8 mouse cellular contexts compared by ENCODE assay signal in genomic region chr11:103016930-103017329, GRCm38 (mm10). TPM values are rescaled to one million over a fixed set of nuclear protein-coding genes. Genes with fewer than 3 reads are reported as not detected.
DNase-seq lines count a peak whose midpoint lies in the region; ATAC-seq and TF ChIP-seq lines count a peak whose summit lies in the region.

No protein-coding gene starts in this region.

- 0% methylated on average over 36 of the region's 41 CpGs for WGBS in heart, embryonic 11.5 days (ENCODE audit: insufficient replicate concordance)
- under 1% methylated on average over 40 of the region's 41 CpGs for WGBS in kidney, embryonic 16.5 days
- WGBS in liver, adult 2 months: under 1% methylated on average over 40 of the region's 41 CpGs

- H3K4me2 ChIP-seq in heart, embryonic 11.5 days: peak overlapping the region; percentile 62
- H3K4me2 ChIP-seq in kidney, embryonic 16.5 days (replicated peaks; ENCODE audit: low read depth, low read length): peak overlapping the region; percentile 75
- peak overlapping the region; percentile 82 for H3K4me2 ChIP-seq in myocyte (ENCODE audit: low read depth)

- no peak for TF ChIP-seq CTCF in bone marrow macrophage, adult 2 months (IDR thresholded peaks at IDR 0.05; ENCODE audit: low read depth, low read length)
- TF ChIP-seq CTCF in embryonic fibroblast, embryonic 13.5 days (IDR thresholded peaks at IDR 0.05; ENCODE audit: borderline replicate concordance, insufficient read depth, low read length): no peak
- TF ChIP-seq CTCF in liver, adult 2 months (IDR thresholded peaks at IDR 0.05; ENCODE audit: low read depth, low read length): no peak

- peak overlapping the region; percentile 94 for H3K9ac ChIP-seq in heart, embryonic 11.5 days (ENCODE audit: low read depth, low read length)
- H3K9ac ChIP-seq in kidney, embryonic 16.5 days (replicated peaks; ENCODE audit: low read length): peak overlapping the region; percentile 96
- H3K9ac ChIP-seq in liver, adult 2 months (ENCODE audit: low read depth, low read length): peak overlapping the region; percentile 90

- no peak for TF ChIP-seq POLR2A in bone marrow macrophage, adult 2 months (IDR thresholded peaks at IDR 0.05; ENCODE audit: borderline replicate concordance, low read depth, low read length)
- peak; percentile 81 for TF ChIP-seq POLR2A in embryonic fibroblast, embryonic 13.5 days (IDR thresholded peaks at IDR 0.05; ENCODE audit: low read depth, low read length)
- TF ChIP-seq POLR2A in liver, adult 2 months (IDR thresholded peaks at IDR 0.05; ENCODE audit: extremely low read depth, insufficient read depth, low read length): peak; percentile 85
- TF ChIP-seq POLR2A in myocyte (IDR thresholded peaks at IDR 0.05; ENCODE audit: insufficient read length, low read depth): peak; percentile 91

- no peaks in the 10 kb centered on the region for H3K27me3 ChIP-seq in heart, embryonic 11.5 days (ENCODE audit: control insufficient read depth, insufficient read depth, low read length)
- H3K27me3 ChIP-seq in kidney, embryonic 16.5 days (ENCODE audit: insufficient read depth, low read length): no peaks in the 10 kb centered on the region
- no peaks in the 10 kb centered on the region for H3K27me3 ChIP-seq in liver, adult 2 months (ENCODE audit: control insufficient read depth, insufficient read depth, low read length)
- no peaks in the 10 kb centered on the region for H3K27me3 ChIP-seq in myocyte (ENCODE audit: control insufficient read depth, insufficient read depth, insufficient read length)
- no peaks in the 10 kb centered on the region for H3K27me3 ChIP-seq in splenic B cell, adult 2 months (ENCODE audit: control insufficient read depth, insufficient read depth, low read length, poor library complexity, severe bottlenecking)

- H3K9me3 ChIP-seq in heart, embryonic 11.5 days (replicated peaks; ENCODE audit: control insufficient read depth, low read length): no peaks in the 10 kb centered on the region
- H3K9me3 ChIP-seq in kidney, embryonic 16.5 days (ENCODE audit: low read length): no peaks in the 10 kb centered on the region

- peak; percentile 96 for DNase-seq in A20 (ENCODE audit: low read depth, low spot score)
- peak; percentile 83 for DNase-seq in liver, adult 2 months (ENCODE audit: extremely low read depth, low read depth, low spot score)
- peak; percentile 94 for DNase-seq in splenic B cell, adult 2 months (ENCODE audit: low read depth, low spot score)

- H3K4me3 ChIP-seq in bone marrow macrophage, adult 2 months (ENCODE audit: insufficient read depth, low read length): peak overlapping the region; percentile 62
- peak overlapping the region; percentile 91 for H3K4me3 ChIP-seq in embryonic fibroblast, embryonic 13.5 days (ENCODE audit: insufficient read depth, low read length)
- H3K4me3 ChIP-seq in heart, embryonic 11.5 days (ENCODE audit: low read depth, low read length): peak overlapping the region; percentile 84
- H3K4me3 ChIP-seq in kidney, embryonic 16.5 days (ENCODE audit: low read length): peak overlapping the region; percentile 89
- peak overlapping the region; percentile 85 for H3K4me3 ChIP-seq in liver, adult 2 months (ENCODE audit: insufficient read depth, low read depth, low read length)
- peak overlapping the region; percentile 62 for H3K4me3 ChIP-seq in myocyte

- ATAC-seq in heart, embryonic 11.5 days (replicated peaks; ENCODE audit: insufficient number of reproducible peaks, low FRiP score, low TSS enrichment): peak; percentile 97
- peak; percentile 98 for ATAC-seq in kidney, embryonic 16.5 days (ENCODE audit: low FRiP score, low TSS enrichment)

- H3K36me3 ChIP-seq in heart, embryonic 11.5 days (ENCODE audit: control insufficient read depth, insufficient read depth, low read length): peaks cover 3% of the 10 kb centered on the region; the same call in 1 of the 2 replicates
- H3K36me3 ChIP-seq in kidney, embryonic 16.5 days (ENCODE audit: insufficient read depth, low read length): peaks cover 12% of the 10 kb centered on the region; the same call in 1 of the 2 replicates
- H3K36me3 ChIP-seq in liver, adult 2 months (ENCODE audit: control insufficient read depth, insufficient read depth, low read length): peaks cover 9% of the 10 kb centered on the region; the same call in 1 of the 2 replicates
- H3K36me3 ChIP-seq in myocyte (ENCODE audit: control insufficient read depth, insufficient read depth): peaks cover 8% of the 10 kb centered on the region
- H3K36me3 ChIP-seq in splenic B cell, adult 2 months (ENCODE audit: control insufficient read depth, insufficient read depth, low read length, poor library complexity, severe bottlenecking): no peaks in the 10 kb centered on the region

- H3K27ac ChIP-seq in bone marrow macrophage, adult 2 months (ENCODE audit: insufficient read depth, low read depth, low read length): peak overlapping the region; percentile 66
- H3K27ac ChIP-seq in embryonic fibroblast, embryonic 13.5 days (ENCODE audit: insufficient read depth, low read length): peak overlapping the region; percentile 73
- peak overlapping the region; percentile 91 for H3K27ac ChIP-seq in heart, embryonic 11.5 days (ENCODE audit: low read depth, low read length)
- H3K27ac ChIP-seq in kidney, embryonic 16.5 days (ENCODE audit: low read length): peak overlapping the region; percentile 91
- peak overlapping the region; percentile 99 for H3K27ac ChIP-seq in liver, adult 2 months (replicated peaks; ENCODE audit: insufficient read depth, low read depth, low read length)

- H3ac ChIP-seq in myocyte (ENCODE audit: control insufficient read depth, insufficient read length): peak overlapping the region; percentile 26

- H3K79me2 ChIP-seq in liver, adult 2 months (ENCODE audit: control insufficient read depth, insufficient read depth, low read length): no peaks in the 10 kb centered on the region; the same call in 1 of the 2 replicates
- H3K79me2 ChIP-seq in myocyte (ENCODE audit: control insufficient read depth, insufficient read depth): peaks cover 39% of the 10 kb centered on the region

- peaks cover 21% of the 10 kb centered on the region for H3K4me1 ChIP-seq in bone marrow macrophage, adult 2 months (ENCODE audit: control insufficient read depth, insufficient read depth, low read length)
- peaks cover 14% of the 10 kb centered on the region for H3K4me1 ChIP-seq in embryonic fibroblast, embryonic 13.5 days (ENCODE audit: control insufficient read depth, insufficient read depth, low read length)
- peaks cover 8% of the 10 kb centered on the region; the same call in 1 of the 2 replicates for H3K4me1 ChIP-seq in heart, embryonic 11.5 days (ENCODE audit: control insufficient read depth, insufficient read depth, low read length)
- H3K4me1 ChIP-seq in kidney, embryonic 16.5 days (ENCODE audit: insufficient read depth, low read length): peaks cover 14% of the 10 kb centered on the region
- H3K4me1 ChIP-seq in liver, adult 2 months (ENCODE audit: control insufficient read depth, insufficient read depth, low read length): peaks cover 10% of the 10 kb centered on the region

TF ChIP-seq in myocyte, 11 proteins besides CTCF, POLR2A, EP300 and RAD21:
- TF ChIP-seq REST (IDR thresholded peaks at IDR 0.05; ENCODE audit: insufficient read depth, insufficient read length) (no peak), MYOD1 (IDR thresholded peaks at IDR 0.05; ENCODE audit: control insufficient read depth in 1 of 3, insufficient read length in 2 of 3, low read depth in 2 of 3) (peak in 1 of 3 experiments; percentile 27), MYOG (IDR thresholded peaks at IDR 0.05; ENCODE audit: control insufficient read depth in 1 of 3, insufficient read depth in 1 of 3, insufficient read length in 2 of 3, low read depth in 2 of 3) (peak in 2 of 3 experiments; percentile 5 to 55), POLR2AphosphoS2 (IDR thresholded peaks at IDR 0.05; ENCODE audit: insufficient read length, low read depth) (peak; percentile 98)

RNA-seq across cellular contexts. Expression of gene Nmt1, which starts 11.1 kb away (rescaled TPM):
- 69.2 and 82.6 TPM in 2 replicates for polyA plus RNA-seq in bone marrow macrophage, adult 2 months (2012; ENCODE audit: insufficient read depth, insufficient read length, missing spikeins)
- 91.1 and 111 TPM in 2 replicates for polyA plus RNA-seq in embryonic fibroblast, embryonic 13.5 days (2011; ENCODE audit: insufficient read length, low read depth, missing spikeins)
- 49.4 and 53.4 TPM in 2 replicates for polyA plus RNA-seq in heart, embryonic 11.5 days (2014; fragmentation: Nextera tagmentation; extraction: Ambion mirVana)
- 50.7 and 51.9 TPM in 2 replicates for polyA plus RNA-seq in kidney, embryonic 16.5 days (2015; fragmentation: Nextera tagmentation; extraction: Ambion mirVana)
- 16.8 and 23.9 TPM in 2 replicates for total RNA-seq in liver, adult 2 months (2014; rRNA removed)
- polyA plus RNA-seq in liver, adult 2 months (2012; rRNA removed): 34.1 and 34.3 TPM in 2 replicates
- polyA plus RNA-seq in myocyte (2012; fragmentation: generic; extraction: Trizol): 77.1 TPM

RNA-seq across cellular contexts. Expression of gene Dcakd, which starts 11.2 kb away (rescaled TPM):
- polyA plus RNA-seq in bone marrow macrophage, adult 2 months (2012; ENCODE audit: insufficient read depth, insufficient read length, missing spikeins): 40.9 and 43.2 TPM in 2 replicates
- 57.7 and 66.6 TPM in 2 replicates for polyA plus RNA-seq in embryonic fibroblast, embryonic 13.5 days (2011; ENCODE audit: insufficient read length, low read depth, missing spikeins)
- polyA plus RNA-seq in heart, embryonic 11.5 days (2014; fragmentation: Nextera tagmentation; extraction: Ambion mirVana): 135 and 141 TPM in 2 replicates
- 161 and 201 TPM in 2 replicates for polyA plus RNA-seq in kidney, embryonic 16.5 days (2015; fragmentation: Nextera tagmentation; extraction: Ambion mirVana)
- total RNA-seq in liver, adult 2 months (2014; rRNA removed): 23.9 and 30.9 TPM in 2 replicates
- 45.8 and 46.3 TPM in 2 replicates for polyA plus RNA-seq in liver, adult 2 months (2012; rRNA removed)
- polyA plus RNA-seq in myocyte (2012; fragmentation: generic; extraction: Trizol): 199 TPM

Comparison
In these comparisons a context has a peak if more than half of its experiments do, and no peak if none do; other contexts are left out.
1. Peak in every context shown above with its lines: DNase-seq, ATAC-seq, H3K4me3 ChIP-seq and H3K27ac ChIP-seq.